Mouse (Mus musculus): ENCODE results near the gene Dnm3.

DNA sequence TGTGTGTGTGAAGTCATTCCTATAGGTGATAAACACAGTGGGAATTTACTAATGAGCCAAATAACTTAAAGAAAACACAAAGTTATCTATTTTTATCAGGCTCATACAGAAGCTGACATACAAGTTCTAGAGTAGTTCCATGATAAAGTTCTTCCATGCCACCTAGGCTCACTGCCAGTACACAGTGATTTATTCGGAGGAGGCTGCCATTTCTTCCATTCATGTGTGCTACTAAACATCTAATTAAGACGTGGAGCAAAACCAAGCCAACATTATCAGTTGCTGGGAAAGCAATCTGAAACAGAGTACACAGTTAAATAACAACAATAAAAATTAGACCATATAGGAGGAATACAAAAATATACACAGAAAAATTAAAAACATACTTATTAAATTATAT is 150.2 kb downstream of the Dnm3 start:
- TF ChIP-seq CTCF (IDR thresholded peaks at IDR 0.05; ENCODE audit: extremely low read depth, insufficient read length, insufficient replicate concordance, low read depth, low read length) = no peak
- no peak for TF ChIP-seq POLR2A (IDR thresholded peaks at IDR 0.05; ENCODE audit: low read depth, low read length)

All from small intestine, adult 2 months (tissue).